8 mouse cellular contexts compared by ENCODE assay signal in the genomic region with DNA sequence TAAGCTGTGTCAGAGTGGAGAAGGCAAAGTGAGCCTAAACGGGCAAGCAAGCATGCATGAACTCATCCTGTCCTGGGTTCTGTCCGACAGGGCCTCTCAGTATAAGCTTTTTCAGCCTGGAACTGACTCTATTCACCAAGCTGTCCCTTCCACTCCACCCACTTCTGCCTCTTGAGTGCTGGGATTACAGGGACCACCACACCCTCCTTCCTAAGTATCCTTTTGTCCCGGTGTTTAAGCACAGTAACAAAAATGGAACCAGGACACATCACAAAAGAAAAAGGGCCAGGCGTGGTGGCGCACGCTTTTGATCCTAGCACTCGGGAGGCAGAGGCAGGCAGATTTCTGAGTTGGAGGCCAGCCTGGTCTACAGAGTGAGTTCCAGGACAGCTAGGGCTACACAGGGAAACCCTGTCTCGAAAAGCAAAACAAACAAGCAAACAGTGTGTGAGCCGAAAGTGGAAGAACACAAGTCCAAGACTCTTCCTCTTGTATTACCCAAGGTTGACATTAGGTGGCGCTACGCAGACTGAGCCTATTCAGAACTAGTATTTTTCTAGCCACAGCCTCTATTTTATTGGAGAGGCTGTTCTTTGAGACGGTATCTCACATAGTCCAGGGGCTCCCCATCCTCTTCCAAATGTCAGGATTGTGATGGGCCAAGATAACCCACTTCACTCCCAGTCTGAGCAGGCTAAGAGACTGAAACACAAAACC. TPM values are rescaled to one million over a fixed set of nuclear protein-coding genes. Genes with fewer than 3 reads are reported as not detected.
DNase-seq lines count a peak whose midpoint lies in the region.

No protein-coding gene starts in this region.

- intact Hi-C loops in left cerebral cortex, postnatal 14 days (cut with DNase I), result loop anchor here (2.0 kb wide), 1 partner anchor 46 kb away; no protein-coding TSS in a partner anchor

- peak; percentile 46 to 57 for DNase-seq in left cerebral cortex, postnatal 14 days (ENCODE audit: low spot score in 2 of 2)
- DNase-seq in left cerebral cortex, adult 11 months (ENCODE audit: low spot score), result no peak
- DNase-seq in ES-CJ7 (ENCODE audit: low read depth, low spot score) (peak; percentile 89), adipocyte (ENCODE audit: low spot score) (peak; percentile 72)
- DNase-seq in embryo, embryonic 9.5 days (ENCODE audit: extremely low spot score), result peak; percentile 41
- DNase-seq in layer of hippocampus, adult 9-10 months (ENCODE audit: low spot score), result peak; percentile 39
- peak; percentile 49 for DNase-seq in skeletal muscle tissue, adult 2 months (ENCODE audit: low read depth, low spot score)
- DNase-seq in left cerebral cortex, adult 8-10 months (ENCODE audit: low spot score in 2 of 2), result no peak

RNA-seq across cellular contexts. Expression of a gene that starts 39.7 kb away (rescaled TPM):
- total RNA-seq in left cerebral cortex, postnatal 14 days (2021), result 10 to 100 TPM in 1 of 2 experiments, 1 to 10 TPM in 1; 9.2 to 10.8 TPM
- total RNA-seq in left cerebral cortex, adult 8-10 months (2022), result 10 to 100 TPM; 14.3 to 18.7 (median 17.1) TPM

RNA-seq across cellular contexts. Expression of a gene that starts 49.0 kb away (rescaled TPM):
- total RNA-seq in left cerebral cortex, postnatal 14 days (2021), result 10 to 100 TPM; 30.6 to 32.4 TPM
- 10 to 100 TPM; 36.4 to 39.1 (median 38.4) TPM for total RNA-seq in left cerebral cortex, adult 8-10 months (2022)

RNA-seq across cellular contexts. Expression of a gene that starts 53.9 kb away (rescaled TPM):
- total RNA-seq in left cerebral cortex, postnatal 14 days (2021), result 10 to 100 TPM; 21.3 to 22.6 TPM
- 10 to 100 TPM; 32.6 to 36.0 (median 34.0) TPM for total RNA-seq in left cerebral cortex, adult 8-10 months (2022)

RNA-seq across cellular contexts. Expression of a gene that starts 57.3 kb away (rescaled TPM):
- 1,000 to 10,000 TPM; 1,697 to 1,804 TPM for total RNA-seq in left cerebral cortex, postnatal 14 days (2021)
- 1,000 to 10,000 TPM; 1,625 to 1,859 (median 1,782) TPM for total RNA-seq in left cerebral cortex, adult 8-10 months (2022)

Comparison
In these comparisons a context has a peak if more than half of its experiments do, and no peak if none do; other contexts are left out.
1. DNase-seq: peak in left cerebral cortex, postnatal 14 days (2 of 2), ES-CJ7 (single experiment), adipocyte (single experiment), embryo, embryonic 9.5 days (single experiment), layer of hippocampus, adult 9-10 months (single experiment) and skeletal muscle tissue, adult 2 months (single experiment); none in left cerebral cortex, adult 11 months (single experiment) and left cerebral cortex, adult 8-10 months (0 of 2).